Mouse (Mus musculus) limb, embryonic 15.5 days (tissue): ENCODE measurements at regions not wholly inside any gene's neighbourhood (a gene's known extent, or its start where the extent isn't known, plus 50 kb on each side); places are given as distances from the start of the nearest gene placed in this dataset.
"Not testable (repeated sequence)": the region's sequence is repeated elsewhere in the genome, so short reads cannot be mapped to it uniquely, and the experiment has no call there.

ENCODE experiments used
- ATAC-seq: fragments of 200-750 bp; cut with Nextera tagmentation; 2 replicates; pipeline ENCODE4 v1.8.0; 2017; ENCODE audit warnings: low read depth, moderate TSS enrichment; ENCODE audit not compliant: insufficient number of reproducible peaks, low FRiP score, low TSS enrichment
- H3K27ac ChIP-seq: fragments of 300-500 bp; sonication (generic); 2 replicates; pipeline ENCODE4 v1.5.1; 2015; ENCODE audit warnings: moderate library complexity, mild to moderate bottlenecking, inconsistent platforms
- H3K27me3 ChIP-seq: fragments of 300-500 bp; sonication (generic); 2 replicates; pipeline ENCODE4 v1.6.1; 2015; ENCODE audit warnings: inconsistent platforms
- H3K36me3 ChIP-seq: fragments of 300-500 bp; sonication (generic); 2 replicates; pipeline ENCODE4 v1.6.1; 2015; ENCODE audit warnings: inconsistent platforms
- H3K4me1 ChIP-seq: fragments of 300-500 bp; sonication (generic); 2 replicates; pipeline ENCODE4 v1.6.1; 2015; ENCODE audit warnings: inconsistent platforms
- H3K4me2 ChIP-seq: fragments of 300-500 bp; sonication (generic); 2 replicates; pipeline ENCODE4 v1.6.1; 2015; ENCODE audit warnings: mild to moderate bottlenecking, inconsistent platforms
- H3K4me3 ChIP-seq: fragments of 300-500 bp; sonication (generic); 2 replicates; pipeline ENCODE4 v1.5.1; 2015; ENCODE audit warnings: mild to moderate bottlenecking, inconsistent platforms
- H3K9ac ChIP-seq: fragments of 300-500 bp; sonication (generic); 2 replicates; pipeline ENCODE4 v1.6.1; 2015; ENCODE audit warnings: inconsistent platforms
- H3K9me3 ChIP-seq: fragments of 300-500 bp; sonication (generic); 2 replicates; pipeline ENCODE4 v1.6.1; 2016; ENCODE audit warnings: inconsistent platforms
- WGBS: fragments of 180-500 bp; shearing (Covaris S2); methylation state at CpG from one replicate; pipeline ENCODE4 v1.1.7; 2015; 5-methylcytosine and 5-hydroxymethylcytosine counted together

DNA sequence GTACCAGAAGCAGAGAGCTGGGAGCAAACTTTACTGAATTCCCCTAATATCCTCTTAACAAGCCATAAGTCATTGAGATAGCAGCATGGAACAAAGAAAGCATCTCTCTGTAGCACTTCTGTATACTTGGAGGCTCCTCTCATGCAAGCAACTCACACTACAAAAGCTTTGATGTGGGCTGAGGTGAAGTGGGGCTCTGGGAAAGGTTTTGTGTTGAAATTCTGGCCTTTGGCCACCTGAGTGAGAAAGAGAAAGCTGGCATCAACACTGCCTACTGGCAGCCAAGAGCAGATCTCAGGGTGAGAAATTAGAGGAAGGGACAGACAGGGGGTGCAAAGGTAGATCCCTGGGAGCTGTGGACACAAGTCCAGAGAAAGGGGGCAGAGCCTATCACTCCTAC lies 477.0 kb upstream of the 2610301B20Rik start:
- H3K9ac ChIP-seq, result no peak overlapping the region
- no peaks in the 10 kb centered on the region for H3K4me1 ChIP-seq
- no peaks in the 10 kb centered on the region for H3K9me3 ChIP-seq
- no peak overlapping the region for H3K4me2 ChIP-seq
- no peak for ATAC-seq
- no peak overlapping the region for H3K4me3 ChIP-seq
- no peaks in the 10 kb centered on the region for H3K27me3 ChIP-seq
- no peaks in the 10 kb centered on the region for H3K36me3 ChIP-seq
- H3K27ac ChIP-seq, result no peak overlapping the region

DNA sequence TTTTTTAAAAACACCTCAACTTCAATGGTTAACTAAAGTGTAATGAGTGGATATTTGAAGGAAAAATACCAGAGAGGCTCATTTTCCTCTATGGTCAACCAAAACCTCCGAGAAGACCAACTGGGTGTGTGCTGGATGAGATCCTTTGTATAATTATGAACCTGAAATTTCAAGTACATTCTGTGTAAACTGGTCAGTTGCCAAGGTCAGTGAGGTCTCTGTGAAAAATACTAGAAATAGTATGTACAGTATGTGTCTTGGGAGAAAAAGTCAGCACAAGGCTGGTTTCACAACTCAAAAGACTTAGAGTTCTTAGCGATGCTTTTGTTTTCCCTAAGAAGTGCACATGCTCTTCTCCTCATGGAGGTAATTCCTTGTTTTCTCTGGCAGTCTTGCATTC lies 476.2 kb upstream of the 2610301B20Rik start:
- no peak for ATAC-seq
- 85% methylated on average over 2 of the region's 2 CpGs for WGBS
- no peaks in the 10 kb centered on the region for H3K4me1 ChIP-seq
- H3K9ac ChIP-seq, result no peak overlapping the region
- no peak overlapping the region for H3K4me2 ChIP-seq
- no peaks in the 10 kb centered on the region for H3K36me3 ChIP-seq
- no peaks in the 10 kb centered on the region for H3K27me3 ChIP-seq
- no peak overlapping the region for H3K4me3 ChIP-seq
- H3K27ac ChIP-seq, result no peak overlapping the region
- H3K9me3 ChIP-seq, result no peaks in the 10 kb centered on the region

DNA sequence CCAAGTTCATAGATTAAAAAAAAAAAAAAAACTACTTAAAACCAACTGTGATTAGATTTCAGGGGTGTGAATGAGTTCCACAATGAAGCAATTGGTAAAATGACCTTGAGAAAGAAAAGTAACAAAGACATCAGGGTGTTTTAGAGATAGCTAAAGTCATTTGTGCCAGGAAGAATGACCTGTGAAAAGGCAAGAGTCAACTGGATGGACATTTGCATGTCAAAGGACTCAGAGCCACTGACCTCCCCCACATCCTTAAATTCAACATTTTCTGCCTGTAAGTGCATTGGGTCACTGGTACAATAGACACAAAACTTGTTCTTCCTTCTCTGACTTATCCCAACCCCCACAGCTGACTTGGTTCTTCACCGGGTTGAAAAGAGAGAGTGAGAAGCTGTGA lies 474.6 kb upstream of the 2610301B20Rik start:
- Histone ChIP-seq H3K27ac (no peak overlapping the region), H3K9ac (no peak overlapping the region), H3K4me2 (no peak overlapping the region), H3K36me3 (no peaks in the 10 kb centered on the region), H3K9me3 (no peaks in the 10 kb centered on the region), H3K4me1 (no peaks in the 10 kb centered on the region), H3K4me3 (no peak overlapping the region), H3K27me3 (no peaks in the 10 kb centered on the region)
- no peak for ATAC-seq
- WGBS, result 43% methylated on average over 1 of the region's 1 CpGs

DNA sequence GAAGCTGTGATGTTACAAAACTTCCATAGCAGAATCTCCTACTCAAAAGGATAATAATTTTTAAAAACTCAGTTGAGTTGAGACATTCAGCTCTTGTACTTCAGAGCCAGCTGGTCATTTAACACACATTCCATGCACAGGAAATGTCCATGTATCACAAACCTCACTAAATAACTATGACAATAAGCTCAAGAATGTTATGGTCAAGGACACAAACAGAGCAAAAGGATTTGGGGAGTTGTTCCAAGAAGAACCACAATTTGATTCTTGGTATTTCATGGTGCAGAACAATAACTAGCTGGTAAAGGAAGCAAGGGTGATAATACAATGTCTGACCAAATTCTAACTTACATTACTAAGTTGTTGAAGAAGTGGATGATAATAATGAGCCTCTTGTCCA lies 471.4 kb upstream of the 2610301B20Rik start:
- H3K9ac ChIP-seq, result no peak overlapping the region
- no peak for ATAC-seq
- H3K4me2 ChIP-seq, result no peak overlapping the region
- no peaks in the 10 kb centered on the region for H3K36me3 ChIP-seq
- H3K27ac ChIP-seq, result no peak overlapping the region
- no peak overlapping the region for H3K4me3 ChIP-seq
- no peaks in the 10 kb centered on the region for H3K27me3 ChIP-seq
- H3K9me3 ChIP-seq, result no peaks in the 10 kb centered on the region
- no peaks in the 10 kb centered on the region for H3K4me1 ChIP-seq

DNA sequence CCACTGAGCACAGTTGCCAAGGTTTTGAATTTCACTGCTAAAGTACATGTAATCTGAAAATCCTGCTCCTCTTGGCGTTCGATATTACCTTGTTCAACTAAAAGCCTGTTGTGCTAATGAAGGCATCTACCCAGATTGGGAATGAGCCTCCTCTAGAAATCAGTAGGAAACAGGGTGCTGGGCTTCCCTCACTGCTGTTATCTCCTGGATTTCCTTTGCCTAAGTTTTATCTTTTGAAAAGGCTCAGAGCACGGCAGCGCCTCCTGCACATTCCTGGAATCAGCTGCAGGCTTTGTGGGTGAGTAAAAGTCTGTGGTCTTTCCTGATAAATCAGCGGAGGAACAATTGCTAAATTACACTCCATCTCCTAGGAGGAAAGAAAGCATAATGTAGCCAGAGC lies 469.9 kb upstream of the 2610301B20Rik start:
- Histone ChIP-seq H3K4me1 (no peaks in the 10 kb centered on the region), H3K4me2 (no peak overlapping the region), H3K27me3 (no peaks in the 10 kb centered on the region), H3K9me3 (no peaks in the 10 kb centered on the region), H3K36me3 (no peaks in the 10 kb centered on the region), H3K27ac (no peak overlapping the region), H3K9ac (no peak overlapping the region), H3K4me3 (no peak overlapping the region)
- 41% methylated on average over 5 of the region's 5 CpGs for WGBS
- no peak for ATAC-seq

DNA sequence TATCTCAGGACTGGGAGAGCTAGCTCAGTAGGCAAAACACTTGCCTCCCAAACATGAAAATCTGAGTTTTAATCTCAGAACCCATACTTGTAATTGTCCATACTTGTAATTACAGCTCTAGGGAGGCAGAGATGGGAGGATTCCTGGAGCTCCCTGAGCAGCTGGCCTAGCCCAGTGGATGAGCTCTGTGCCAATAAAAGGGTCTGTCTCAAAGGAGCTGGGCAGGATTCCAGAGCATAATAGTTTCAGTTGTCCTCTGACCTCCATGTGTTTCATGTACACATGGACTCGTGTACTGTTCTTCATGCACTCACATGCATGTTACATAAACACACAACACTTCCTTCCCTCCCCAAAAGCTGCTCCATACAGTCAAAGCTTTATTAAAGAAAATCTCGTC lies 469.2 kb upstream of the 2610301B20Rik start:
- WGBS, result 50% methylated on average over 2 of the region's 2 CpGs
- H3K9me3 ChIP-seq, result no peaks in the 10 kb centered on the region
- no peak overlapping the region for H3K27ac ChIP-seq
- no peak overlapping the region for H3K4me2 ChIP-seq
- H3K4me1 ChIP-seq, result no peaks in the 10 kb centered on the region
- no peaks in the 10 kb centered on the region for H3K36me3 ChIP-seq
- ATAC-seq, result no peak
- no peaks in the 10 kb centered on the region for H3K27me3 ChIP-seq
- H3K9ac ChIP-seq, result no peak overlapping the region
- no peak overlapping the region for H3K4me3 ChIP-seq

DNA sequence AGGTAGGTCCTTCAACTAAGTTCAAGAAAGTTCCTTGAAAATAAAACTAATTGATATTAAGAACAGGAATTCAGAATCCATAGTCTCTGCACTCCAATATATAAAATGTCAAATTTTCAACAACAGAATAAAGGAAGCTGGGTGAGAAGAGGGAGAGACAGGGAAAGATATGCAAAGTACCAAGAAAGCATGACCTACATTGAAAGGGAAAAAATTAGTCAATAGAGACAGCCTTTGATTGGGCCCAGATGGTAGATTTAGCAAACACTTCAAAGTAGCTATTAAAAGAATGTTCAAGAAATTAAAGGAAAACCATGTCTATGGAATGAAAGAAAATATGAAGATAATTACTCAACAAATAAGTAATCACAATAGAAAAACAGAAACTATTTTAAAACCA lies 460.0 kb upstream of the 2610301B20Rik start:
- Histone ChIP-seq H3K36me3 (no peaks in the 10 kb centered on the region), H3K4me1 (no peaks in the 10 kb centered on the region), H3K27ac (no peak overlapping the region), H3K4me2 (no peak overlapping the region), H3K9me3 (no peaks in the 10 kb centered on the region), H3K4me3 (no peak overlapping the region), H3K27me3 (no peaks in the 10 kb centered on the region), H3K9ac (no peak overlapping the region)
- no peak for ATAC-seq

DNA sequence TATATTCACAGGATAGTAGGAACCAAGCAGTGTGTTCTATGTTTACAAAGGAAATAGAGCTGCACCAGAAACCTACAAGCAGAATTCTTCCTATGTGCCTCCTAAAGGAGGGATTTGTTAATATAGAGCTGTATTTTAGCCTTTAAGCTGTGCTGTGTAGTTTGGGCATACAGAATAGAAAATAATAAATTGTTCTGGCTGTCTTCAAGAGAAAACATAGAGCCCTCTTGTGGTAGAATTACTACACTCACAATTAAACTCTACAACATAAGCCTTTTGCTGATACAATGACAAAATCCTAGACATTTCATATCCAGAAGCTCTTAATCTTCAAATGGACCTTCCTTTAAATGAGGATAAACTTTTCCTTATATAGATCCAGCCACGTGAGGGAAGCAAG lies 452.9 kb upstream of the 2610301B20Rik start:
- no peak overlapping the region for H3K9ac ChIP-seq
- H3K4me1 ChIP-seq, result no peaks in the 10 kb centered on the region
- H3K9me3 ChIP-seq, result no peaks in the 10 kb centered on the region
- H3K4me2 ChIP-seq, result no peak overlapping the region
- H3K27me3 ChIP-seq, result no peaks in the 10 kb centered on the region
- ATAC-seq, result no peak
- no peaks in the 10 kb centered on the region for H3K36me3 ChIP-seq
- 51% methylated on average over 1 of the region's 1 CpGs for WGBS
- no peak overlapping the region for H3K4me3 ChIP-seq
- no peak overlapping the region for H3K27ac ChIP-seq

DNA sequence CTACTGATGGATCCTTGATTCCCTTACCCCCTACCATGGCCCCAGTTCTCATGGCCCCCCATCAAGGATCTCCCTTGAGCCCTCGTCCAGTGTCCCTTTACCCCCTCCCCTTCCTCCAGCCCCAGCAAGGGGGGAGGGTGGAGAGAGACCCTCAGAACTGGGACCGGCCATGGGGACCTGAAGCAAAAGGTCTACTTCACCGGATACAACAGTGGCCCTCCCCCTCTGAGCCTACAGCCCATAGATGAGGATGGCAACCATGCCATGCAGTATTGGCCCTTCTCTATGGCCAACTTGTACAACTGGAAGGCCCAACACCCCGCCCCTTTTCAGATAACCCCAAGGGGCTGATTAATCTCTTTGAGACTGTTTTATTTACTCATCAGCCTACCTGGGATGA lies 439.9 kb upstream of the 2610301B20Rik start:
- Histone ChIP-seq H3K27ac (no peak overlapping the region), H3K27me3 (no peaks in the 10 kb centered on the region), H3K9ac (no peak overlapping the region), H3K36me3 (no peaks in the 10 kb centered on the region), H3K4me1 (no peaks in the 10 kb centered on the region), H3K4me2 (no peak overlapping the region), H3K9me3 (no peaks in the 10 kb centered on the region), H3K4me3 (no peak overlapping the region)
- WGBS, result 89% methylated on average over 4 of the region's 4 CpGs
- ATAC-seq, result peak; percentile 35; the same call in 1 of the 2 replicates

DNA sequence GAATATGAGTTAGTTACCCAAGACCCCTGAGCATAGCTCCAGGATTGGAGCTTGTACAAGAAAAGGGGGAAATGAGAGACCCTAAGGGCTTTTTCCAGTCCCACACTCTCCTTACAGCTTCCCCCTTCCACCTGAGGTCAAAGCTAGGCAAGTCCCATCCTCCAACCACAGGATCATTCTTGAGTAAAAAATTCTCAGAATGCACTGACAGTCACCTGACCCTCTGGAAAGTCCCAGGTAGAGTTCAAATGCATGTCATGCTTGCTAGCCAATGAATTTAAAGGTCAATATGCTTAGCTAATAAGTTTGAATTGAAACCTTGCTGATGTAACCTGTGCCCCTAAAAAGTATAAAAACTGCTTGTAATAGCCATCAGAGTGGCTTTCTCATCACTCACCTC lies 434.4 kb upstream of the 2610301B20Rik start:
- not testable (repeated sequence) for H3K4me3 ChIP-seq, H3K4me1 ChIP-seq, H3K4me2 ChIP-seq, H3K27ac ChIP-seq, H3K9ac ChIP-seq, ATAC-seq, H3K36me3 ChIP-seq, H3K27me3 ChIP-seq, H3K9me3 ChIP-seq

DNA sequence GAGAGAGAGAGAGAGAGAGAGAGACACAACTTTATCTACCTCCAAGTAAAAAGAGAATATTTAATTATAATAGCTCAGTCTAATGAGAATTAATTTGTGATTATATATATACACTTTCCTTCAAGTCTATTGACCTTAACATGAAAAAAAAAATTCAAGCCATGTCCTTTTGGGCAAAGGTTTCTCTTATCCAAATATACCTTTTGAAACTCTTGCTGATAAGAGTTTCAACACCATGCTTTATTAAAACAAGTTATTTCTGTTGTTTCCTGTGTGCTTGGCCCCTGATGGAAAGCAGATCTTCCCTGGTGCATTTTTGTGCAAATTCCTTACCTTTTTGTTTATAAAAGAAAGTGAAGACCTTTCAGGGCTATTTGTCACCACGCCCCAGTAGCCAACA lies 414.7 kb upstream of the 2610301B20Rik start:
- ATAC-seq, result no peak
- Histone ChIP-seq H3K36me3 (no peaks in the 10 kb centered on the region), H3K9ac (no peak overlapping the region), H3K27ac (no peak overlapping the region), H3K9me3 (no peaks in the 10 kb centered on the region), H3K4me1 (no peaks in the 10 kb centered on the region), H3K27me3 (no peaks in the 10 kb centered on the region), H3K4me2 (no peak overlapping the region), H3K4me3 (no peak overlapping the region)
- WGBS, result 53% methylated on average over 1 of the region's 1 CpGs

DNA sequence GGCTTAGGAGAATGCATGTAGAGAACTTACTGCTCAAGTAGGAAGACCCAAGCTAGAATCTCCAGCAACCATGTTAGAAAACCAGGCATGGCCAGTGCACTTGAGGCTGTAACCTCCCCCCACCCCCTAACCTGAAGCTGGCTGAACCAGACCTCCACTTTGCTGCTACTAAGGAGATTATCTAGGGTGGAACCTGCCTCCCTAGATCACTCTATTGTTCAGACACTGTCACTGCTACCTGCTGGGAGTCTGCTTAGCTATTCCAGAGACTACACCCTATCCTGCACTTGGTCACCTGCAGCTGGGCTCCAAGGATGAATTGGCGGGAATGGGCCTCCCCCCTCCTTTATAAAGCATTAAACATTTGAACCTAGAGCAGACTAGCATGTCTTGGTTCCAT lies 393.4 kb upstream of the 2610301B20Rik start:
- 85% methylated on average over 1 of the region's 1 CpGs for WGBS
- no peak overlapping the region for H3K4me3 ChIP-seq
- H3K27me3 ChIP-seq, result no peaks in the 10 kb centered on the region
- no peak overlapping the region for H3K27ac ChIP-seq
- no peaks in the 10 kb centered on the region for H3K4me1 ChIP-seq
- H3K4me2 ChIP-seq, result no peak overlapping the region
- ATAC-seq, result no peak
- H3K9me3 ChIP-seq, result no peaks in the 10 kb centered on the region
- H3K9ac ChIP-seq, result no peak overlapping the region
- H3K36me3 ChIP-seq, result no peaks in the 10 kb centered on the region

DNA sequence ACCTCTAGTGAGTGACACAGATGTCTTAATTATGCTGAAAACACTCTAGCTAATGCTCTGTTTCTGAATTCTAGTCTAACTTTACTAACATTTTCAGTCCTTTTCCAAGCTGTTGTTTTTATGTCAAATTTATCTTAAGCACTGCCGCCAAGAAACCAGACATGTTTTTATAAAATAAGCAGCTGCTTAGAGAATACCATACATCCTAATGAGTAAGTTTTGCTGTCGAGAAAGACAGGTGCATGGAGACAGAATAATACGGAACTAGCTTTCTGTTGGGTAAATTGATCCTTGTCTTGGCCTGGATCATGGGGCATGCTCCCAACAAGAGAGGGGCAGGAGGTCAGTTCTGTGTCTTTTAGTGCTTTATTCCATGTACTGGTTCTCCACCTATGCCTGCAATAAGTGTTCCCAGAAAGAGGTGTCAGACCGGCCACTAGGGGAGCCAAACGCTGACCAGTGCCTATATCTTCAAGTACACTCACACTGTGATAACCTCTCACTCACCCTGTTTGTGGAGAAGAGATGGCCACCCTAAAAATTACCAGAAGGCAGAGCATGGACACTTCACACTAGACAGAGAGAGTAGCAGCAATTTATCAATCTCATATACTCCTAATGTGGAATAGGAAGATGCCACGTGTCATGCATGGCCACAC lies 366.0 kb upstream of the 2610301B20Rik start:
- Histone ChIP-seq H3K9me3 (no peaks in the 10 kb centered on the region), H3K36me3 (no peaks in the 10 kb centered on the region), H3K9ac (no peak overlapping the region), H3K4me1 (no peaks in the 10 kb centered on the region), H3K27me3 (no peaks in the 10 kb centered on the region), H3K27ac (no peak overlapping the region), H3K4me2 (no peak overlapping the region), H3K4me3 (no peak overlapping the region)
- WGBS, result 65% methylated on average over 6 of the region's 6 CpGs
- ATAC-seq, result no peak
